Mouse (Mus musculus) gastrocnemius, postnatal 10 days (tissue): ENCODE measurements around the gene Ago3. TPM values are rescaled to one million over a fixed set of nuclear protein-coding genes. Genes with fewer than 3 reads are reported as not detected.

Experiments
- DNase-seq: peaks from one replicate; pipeline ENCODE4 v3.0.0; 2021; ENCODE audit warnings: mixed read lengths
- total RNA-seq, 2 experiments: library from RNA; stranded (reverse); gene quantifications; 2 replicates each; pipeline ENCODE4 v1.2.3; 2021

Ago3 gene
- total RNA-seq, 2 experiments from 2014 or later = 7.3 to 11.5 TPM

DNA sequence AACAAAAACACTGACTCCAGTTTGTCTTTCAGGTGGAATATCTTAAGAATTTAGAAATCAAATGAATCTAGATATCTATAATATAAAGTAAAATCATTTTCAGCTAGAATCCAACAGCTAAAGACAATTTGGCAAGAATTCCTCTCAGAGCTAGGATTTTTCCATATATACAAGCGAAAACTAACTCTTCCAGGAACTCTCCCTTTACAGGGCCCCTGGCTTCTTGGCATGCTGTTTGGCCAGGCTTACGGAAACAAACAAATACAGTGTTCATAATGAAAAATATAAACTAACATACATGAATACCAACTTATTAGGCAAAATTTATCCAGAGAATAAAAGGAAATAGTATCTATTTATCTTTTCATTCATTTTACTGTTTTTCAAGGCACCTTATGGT, 5.5 kb downstream of the Ago3 start:
- no peak for DNase-seq

DNA sequence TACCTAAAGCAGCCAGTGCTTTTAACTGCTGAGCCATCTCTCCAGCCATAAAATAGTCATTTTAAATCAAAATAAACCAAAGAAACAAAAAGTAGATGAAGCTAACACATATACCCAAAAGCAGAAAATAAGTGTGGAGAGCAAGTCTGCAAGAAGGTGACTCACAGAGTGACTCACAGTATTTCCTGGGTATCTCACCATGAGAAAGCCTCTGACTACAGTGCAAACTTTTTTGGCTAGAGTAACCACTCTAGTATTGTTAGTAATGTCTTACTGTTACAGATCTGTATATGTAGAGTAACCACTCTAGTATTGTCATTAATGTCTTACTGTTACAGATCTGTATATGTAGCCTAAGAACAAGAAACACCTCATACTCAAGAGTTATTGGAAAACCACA, 13.6 kb downstream of the Ago3 start:
- no peak for DNase-seq

DNA sequence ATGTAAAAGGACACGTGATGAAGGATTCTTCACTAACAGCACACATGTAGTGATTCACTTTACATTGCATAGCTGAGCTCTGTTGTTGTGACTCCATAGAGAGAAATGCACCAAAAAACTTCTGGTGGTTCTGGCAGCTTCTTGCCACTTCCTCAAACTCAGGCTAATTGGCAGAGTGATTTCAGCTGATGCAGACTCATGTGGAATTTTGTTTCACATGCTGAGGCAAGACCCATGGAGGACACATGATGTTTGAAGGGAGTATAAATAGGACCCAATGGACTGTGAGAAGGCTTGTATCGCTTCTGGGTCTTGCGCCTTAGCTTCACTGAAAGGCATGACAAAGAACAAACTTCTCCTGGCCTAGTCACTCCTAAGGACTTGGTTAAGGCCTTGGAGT, 16.8 kb downstream of the Ago3 start:
- no peak for DNase-seq

DNA sequence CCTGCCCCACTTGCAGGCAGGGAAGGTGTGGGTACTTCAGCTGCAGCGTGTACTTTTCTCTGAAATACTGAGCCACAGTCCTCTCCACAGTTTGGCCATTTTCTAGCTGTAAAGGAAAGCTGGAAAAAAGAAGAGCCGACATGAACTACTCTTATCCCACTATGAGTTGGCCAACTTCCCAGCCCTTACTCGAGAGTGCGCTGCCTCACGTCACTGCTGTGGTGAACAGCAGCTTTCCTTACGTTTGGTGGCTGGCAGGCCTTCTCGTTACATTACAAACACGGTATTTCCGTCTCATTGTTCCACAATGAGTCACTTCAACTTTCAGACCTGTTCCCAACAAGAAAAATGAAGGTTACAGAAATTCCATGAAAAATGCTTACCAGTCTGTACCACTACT, 57.9 kb downstream of the Ago3 start:
- DNase-seq = no peak

DNA sequence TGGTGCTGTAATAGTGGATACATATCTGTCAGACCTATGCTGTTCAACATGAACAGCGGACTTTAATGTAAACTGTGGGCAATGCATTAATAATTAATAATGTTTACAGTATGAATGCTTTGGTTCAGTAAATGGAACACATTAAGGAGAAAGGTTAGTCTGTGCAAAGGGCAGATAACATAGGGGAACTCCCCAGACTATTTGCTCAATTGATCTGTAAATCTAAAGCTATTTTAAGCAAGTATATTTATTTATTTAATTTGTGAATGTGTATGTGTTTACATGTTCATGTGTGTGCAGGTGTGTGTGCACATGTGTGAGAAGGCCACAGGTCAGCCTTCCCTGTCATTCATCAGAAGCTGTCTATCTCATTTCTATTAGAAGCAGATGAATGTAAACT, 69.3 kb downstream of the Ago3 start:
- no peak for DNase-seq

DNA sequence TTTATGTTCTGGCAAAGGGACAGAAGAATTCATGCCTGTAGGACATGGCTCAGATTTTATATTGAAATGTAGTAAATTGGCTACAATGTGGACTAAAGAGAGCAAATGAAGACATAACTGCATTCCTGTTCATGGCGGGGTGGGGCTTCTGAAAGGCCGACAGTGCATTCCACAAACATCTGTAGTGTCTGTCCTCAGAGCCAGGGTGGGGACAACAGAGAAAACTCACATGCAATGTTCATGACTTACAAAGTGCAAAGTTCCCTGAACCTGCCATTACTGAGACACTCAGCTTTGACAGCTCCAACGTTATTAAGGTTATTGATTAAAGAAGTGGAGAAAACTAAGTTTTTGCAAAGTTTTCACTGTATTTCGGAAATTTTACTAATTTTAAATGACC, 85.9 kb downstream of the Ago3 start:
- no peak for DNase-seq

DNA sequence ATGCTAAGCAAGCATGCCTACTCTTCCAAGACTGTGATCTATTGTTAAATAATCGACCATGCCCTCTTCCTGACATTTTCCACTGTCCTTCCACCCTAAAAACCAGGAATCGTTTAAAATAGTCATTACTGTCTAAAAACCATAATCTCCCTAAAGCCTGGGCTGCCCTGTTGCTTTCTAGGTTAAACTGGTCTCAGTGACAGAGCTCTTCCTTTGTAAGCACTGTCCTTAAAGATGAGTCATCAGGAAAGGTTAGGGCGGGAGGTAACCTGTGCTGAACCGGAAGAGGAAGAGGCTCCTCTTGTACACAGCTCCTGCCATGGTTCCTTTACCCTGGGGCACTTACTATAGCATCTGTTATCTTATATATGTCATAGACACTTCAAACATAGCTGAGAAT, 89.9 kb downstream of the Ago3 start:
- no peak for DNase-seq

DNA sequence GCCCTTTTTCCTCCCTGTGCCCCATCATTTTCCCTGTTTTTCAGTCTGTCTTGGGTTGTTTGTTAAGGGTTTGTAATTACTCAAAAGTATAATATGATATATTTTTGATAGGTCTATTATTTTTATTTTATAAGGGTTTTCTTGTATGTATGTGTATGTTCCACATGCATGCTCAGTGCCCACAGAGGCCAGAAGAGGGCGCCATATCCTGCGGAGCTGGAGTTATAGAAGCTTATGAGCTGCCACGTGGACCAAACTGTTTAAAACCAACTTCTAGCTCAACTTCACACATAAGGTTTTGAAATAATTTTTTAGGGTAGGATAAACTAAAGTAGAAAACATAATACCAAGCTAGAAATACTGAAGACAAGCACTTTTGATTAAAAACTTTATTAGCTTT, 97.0 kb downstream of the Ago3 start:
- DNase-seq = no peak

DNA sequence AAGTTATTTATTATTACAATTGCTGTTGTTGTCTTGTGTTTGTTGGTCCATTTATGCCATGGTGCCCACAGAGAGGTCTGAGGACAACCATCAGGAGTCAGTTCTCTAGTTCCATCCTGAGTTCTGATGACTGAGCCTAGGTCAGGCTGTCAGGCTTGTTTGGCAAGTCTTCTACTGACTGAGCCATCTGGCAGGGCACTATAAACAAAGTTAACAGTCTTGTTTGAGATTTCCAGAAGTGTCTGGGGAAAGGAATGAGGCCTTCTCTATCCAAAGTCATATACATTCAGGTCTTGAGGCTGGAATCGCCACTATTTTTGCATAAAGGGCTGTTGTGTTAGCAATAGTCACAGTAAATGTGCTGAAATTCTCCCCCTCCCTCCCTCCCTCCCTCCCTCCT, 97.6 kb downstream of the Ago3 start:
- no peak for DNase-seq

DNA sequence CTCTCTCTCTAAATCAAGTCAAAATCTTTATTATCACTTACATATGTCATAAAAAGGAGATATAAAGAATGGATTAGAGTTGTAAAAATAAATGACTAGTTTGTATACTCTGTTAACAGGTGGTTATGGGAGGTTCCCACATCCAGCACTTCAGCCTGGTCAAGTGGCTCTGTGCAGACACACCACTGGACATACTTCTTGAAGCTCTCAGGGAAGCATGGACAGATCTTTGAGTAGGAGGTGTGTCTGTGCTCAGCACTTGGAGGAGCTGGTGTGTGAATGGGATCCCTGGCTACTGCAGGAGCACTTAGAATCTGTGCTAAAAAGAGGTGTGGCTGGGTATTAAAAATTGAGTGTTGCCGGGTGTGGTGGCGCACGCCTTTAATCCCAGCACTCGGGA, 99.1 kb downstream of the Ago3 start:
- no peak for DNase-seq

DNA sequence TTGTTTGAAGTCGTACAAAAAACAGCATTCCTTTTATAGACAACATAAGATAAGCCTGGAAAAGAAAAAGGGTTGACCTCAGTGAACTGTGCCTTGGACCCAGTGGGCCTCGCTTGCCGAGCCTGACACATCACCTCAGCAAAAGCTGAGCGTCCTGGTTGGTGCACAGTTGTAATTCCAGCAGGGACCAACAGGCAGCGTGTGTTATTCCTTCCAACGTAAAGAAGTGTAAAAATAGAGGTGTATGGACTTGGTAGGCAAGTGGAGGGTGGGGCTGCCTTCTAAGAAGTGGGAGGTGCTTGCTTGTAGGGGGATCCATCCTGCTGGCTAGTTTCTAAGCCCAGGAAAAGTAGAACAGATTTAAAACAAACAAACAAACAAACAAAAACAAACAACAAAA, 103.3 kb downstream of the Ago3 start:
- no peak for DNase-seq

DNA sequence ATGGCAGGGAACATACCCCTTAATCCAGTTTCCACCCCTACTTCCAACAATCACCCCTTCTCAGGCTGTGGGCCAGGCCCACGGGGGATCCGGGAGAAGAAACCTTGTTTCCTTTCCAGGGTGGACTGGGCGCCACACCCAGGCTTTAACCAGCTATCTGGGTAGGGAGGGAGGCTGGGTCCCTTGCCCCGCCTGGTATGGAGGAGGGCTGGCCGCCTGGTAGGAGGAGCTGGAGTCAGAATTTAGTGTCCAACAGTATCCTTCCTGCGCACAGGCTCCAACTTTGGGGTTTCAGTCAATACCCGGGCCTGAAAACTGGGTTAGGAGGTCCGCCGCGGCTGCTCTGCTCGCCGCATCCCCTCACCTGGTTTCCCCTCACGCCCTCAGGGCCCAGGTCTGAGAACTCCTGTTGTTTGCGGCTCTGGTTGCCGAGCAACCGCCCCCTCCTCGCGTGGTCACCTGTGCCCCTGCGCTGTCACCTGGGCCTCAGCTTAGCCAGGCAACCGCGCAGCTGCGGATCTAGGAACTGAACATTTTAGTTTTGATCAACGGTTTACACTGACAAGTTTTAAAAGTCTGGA, 104.0 kb downstream of the Ago3 start, which contains the start of gene Tekt2:
Gene Tekt2, minus strand, starts transcription at position 408 of the 581 bp plus-strand sequence.
- no peak for DNase-seq

DNA sequence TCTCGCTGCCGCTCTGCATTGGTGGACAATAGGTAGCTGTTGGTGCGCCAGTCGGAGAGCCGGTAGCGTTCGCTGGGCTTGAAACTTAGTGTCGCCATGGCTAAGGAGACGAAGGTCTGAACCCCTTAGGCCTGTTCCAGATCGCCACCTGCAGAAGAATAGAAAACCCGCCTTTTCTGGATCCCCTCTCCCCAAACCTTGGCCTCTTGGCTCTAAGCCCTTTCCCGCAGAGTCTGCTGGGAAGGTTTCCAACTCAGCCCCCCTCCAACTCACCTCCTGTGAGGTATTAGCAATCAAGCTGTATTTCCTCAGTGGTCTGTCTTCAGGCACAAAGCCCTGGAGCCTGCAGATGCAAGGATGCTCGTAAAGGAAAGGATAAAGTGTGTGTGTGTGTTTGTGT, 104.5 kb downstream of the Ago3 start:
- DNase-seq = no peak

DNA sequence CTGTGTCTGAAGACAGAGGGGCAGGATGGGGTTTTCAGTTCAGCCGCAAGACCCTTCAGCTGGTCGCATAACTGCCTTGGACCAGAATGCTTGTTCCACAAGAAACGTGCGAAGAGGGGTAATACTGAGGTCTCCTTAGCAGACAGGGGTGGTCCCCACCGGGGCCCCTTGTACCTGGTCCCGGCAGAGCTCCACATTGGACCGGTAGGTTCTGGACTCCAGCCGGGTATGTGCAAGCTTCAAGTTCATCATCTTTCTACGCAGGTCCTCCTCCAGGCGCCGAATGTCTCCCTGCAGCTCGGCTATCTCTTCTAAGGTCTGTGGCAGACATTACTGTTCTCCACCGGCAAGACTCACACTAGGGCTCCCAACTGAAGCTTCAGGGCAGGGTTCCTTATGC, 106.7 kb downstream of the Ago3 start:
- DNase-seq = no peak

DNA sequence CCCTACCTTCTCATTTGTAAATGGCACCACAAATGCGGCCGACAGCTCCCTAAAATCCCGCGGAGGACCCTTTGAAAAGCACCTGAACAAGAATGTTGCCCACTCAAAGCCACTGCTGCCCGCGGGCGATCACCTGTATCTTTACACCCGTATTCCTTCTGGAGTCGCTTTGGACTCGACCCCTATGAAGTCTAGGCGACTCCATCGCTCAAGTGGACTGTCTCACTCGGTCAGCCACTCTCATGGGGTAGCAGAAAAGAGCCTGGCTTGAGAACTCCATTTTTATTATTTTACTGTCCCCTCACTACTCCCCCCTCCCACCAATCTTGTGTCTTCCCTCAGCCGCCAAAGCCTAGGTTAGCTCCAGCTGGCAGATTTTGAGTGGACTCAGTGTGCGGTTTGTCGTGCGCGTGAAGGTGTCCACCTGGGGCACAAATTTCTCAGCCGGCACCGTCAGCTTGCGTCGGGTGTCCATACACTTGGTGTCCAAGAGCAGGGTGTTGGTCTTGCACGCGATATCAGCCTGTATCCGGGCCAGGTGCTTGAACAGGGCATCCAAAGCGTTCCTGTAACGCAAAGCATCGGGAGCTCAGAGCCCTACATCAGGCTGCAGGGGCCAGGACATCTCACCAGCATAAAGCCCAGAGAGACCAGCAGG, 107.4 kb downstream of the Ago3 start:
- DNase-seq = no peak

DNA sequence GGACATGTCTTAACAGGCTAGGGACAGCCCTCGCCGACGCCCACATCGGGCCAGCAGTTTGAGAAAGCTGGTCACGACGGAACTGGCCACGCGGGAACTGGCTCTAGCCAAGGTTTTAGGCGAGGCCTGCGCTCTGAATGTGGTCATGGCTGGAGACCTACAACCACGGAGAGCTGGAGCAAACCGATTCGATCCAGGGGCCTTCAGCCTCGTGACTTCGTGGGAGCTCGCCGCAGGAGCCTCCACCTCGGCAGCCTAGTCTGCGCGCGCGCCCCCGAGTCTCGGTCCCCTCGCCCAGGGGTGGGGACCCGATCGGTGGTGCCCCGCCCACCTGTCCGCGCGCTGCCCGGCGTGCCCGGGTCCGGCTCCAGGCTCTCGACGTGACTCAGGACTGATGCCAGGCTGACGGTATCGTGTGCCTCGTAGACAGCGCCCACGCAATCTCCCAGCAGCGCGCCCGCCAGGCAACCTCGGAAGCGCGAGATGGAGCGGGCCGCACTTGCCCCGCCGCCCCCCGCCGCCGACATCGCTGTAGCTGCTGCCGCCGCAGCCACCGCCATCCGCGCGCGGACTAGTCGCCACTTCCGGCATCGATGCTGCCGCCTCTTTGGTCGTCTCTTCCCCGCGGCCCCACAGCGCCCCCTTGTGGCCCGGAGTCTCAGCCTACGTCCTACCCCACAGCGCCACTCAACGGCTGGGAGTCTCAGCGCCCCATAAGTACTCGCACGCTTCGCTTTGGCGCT, 108.1 kb downstream of the Ago3 start, which contains the start of gene Adprhl2:
Gene Adprhl2, minus strand, starts transcription at position 593 of the 743 bp plus-strand sequence.
- DNase-seq = peak; percentile 100

DNA sequence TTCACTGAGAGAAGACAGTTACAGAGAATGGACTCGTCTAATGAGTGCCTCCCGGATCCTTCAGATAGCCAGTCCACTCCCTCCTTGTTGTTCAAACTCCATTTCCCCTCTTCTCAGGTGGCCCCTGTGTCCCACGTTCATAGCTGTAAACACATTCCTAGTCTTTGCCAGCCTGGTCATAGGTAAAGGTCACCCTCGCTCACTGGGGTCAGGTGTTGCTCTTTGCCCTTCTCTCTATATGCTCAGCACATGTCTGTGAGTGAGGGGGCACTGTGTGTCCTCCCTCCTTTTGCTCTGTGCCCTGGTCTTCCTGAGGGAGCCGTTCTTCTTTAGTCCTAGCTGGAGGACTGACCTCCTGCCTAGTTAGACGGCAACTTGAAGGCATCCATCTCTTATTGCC, 109.5 kb downstream of the Ago3 start:
- no peak for DNase-seq

DNA sequence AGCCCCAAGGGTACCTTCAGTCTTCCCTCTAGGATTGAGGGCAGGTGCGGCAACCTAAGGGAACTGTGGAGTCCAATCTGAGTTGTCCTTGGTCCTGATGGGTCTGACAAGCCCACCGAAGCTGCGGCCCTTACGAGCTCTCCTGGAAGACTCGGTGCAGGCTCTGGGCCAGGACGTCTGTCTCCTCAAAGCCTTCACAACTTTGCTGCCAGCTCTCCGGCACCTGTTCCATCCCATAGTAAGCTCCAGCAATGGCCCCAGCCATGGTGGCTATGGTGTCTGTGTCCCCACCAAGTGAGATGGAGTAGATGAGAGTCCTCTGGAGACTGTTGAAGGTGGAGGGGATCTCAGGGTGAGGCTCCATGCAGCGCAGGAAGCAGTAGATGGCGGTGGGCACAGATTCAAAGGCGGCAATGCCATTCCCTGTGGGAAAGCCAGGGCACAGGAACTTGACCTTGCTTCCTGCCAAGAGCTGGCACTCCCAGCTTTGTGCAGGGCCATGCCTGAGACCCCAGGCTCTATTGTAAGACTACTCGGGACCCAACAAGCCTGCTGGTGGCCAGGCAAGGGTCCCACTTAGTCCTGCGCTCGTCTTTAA, 112.8 kb downstream of the Ago3 start:
- DNase-seq = no peak

DNA sequence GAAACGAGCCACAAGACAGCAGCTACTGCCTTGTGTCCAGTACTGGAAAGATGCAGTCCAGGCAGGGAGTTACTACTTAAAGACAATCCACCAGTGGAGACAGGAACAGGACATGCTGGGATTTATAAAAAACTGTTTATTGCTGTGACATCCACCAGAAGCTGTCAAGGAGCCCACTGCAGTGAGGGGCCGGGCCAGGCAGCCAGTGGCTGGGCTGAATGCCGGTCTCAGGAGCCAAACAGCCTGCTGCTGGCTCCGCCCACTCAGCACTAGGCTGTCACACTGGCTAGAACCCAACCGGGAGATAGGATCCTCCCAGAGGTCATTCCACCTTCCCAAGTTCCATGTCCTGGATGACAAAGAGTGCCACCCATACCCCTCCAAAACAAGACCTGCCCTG, 113.4 kb downstream of the Ago3 start:
- DNase-seq = no peak

DNA sequence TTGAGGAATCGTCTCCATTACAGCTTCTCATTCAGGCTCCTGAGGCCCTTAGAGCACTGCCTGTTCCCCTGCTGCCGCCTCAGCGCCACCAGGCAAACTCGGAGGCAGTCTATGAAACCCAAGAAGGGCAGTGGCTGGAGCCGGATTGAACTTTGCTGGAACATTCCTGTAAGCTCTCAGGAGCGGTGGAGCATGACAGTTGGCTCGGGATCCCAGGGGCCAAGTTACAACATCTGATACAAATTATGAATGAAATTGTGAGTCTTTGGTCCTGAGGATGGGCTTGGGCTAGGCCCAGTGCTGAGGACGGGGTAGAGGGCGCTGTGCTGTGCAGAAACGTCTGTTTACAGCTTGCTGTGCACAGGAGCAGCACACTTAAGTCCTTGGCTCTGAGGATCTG, 115.0 kb downstream of the Ago3 start:
- no peak for DNase-seq

DNA sequence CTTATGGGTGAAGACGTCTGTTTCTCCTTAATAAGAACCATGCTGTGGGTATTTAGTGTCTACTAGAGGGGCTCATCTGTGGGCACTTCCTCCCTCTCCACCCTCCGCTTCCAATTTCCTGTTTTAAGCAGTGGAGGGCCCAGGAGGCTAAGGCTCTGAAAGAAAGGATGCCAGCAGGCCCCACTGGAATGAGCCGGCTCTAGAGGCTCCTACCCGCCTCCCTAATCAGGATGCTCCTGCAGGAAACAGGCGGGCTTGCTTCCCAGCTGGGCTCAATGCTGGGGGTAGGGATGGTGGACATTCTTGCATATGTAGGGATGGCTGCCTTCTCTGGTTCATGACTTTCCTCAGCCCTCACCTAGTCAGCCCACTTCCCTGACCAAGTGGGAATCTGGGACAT, 116.2 kb downstream of the Ago3 start:
- no peak for DNase-seq

DNA sequence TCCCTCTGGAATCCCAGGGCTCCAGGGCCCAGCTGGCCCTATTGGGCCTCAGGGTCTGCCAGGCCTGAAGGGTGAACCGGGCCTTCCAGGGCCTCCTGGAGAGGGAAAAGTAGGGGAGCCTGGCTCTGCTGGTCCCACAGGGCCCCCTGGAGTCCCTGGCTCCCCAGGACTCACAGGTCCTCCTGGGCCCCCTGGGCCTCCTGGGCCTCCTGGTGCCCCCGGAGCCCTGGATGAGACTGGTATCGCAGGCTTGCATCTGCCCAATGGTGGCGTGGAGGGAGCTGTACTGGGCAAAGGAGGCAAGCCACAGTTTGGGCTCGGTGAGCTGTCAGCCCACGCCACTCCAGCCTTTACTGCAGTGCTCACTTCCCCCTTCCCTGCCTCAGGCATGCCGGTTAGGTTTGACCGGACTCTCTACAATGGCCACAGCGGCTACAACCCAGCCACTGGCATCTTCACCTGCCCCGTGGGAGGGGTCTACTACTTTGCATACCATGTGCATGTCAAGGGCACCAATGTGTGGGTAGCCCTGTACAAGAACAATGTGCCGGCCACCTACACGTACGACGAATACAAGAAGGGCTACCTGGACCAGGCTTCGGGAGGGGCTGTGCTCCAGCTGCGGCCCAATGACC, 117.7 kb downstream of the Ago3 start:
- DNase-seq = no peak

DNA sequence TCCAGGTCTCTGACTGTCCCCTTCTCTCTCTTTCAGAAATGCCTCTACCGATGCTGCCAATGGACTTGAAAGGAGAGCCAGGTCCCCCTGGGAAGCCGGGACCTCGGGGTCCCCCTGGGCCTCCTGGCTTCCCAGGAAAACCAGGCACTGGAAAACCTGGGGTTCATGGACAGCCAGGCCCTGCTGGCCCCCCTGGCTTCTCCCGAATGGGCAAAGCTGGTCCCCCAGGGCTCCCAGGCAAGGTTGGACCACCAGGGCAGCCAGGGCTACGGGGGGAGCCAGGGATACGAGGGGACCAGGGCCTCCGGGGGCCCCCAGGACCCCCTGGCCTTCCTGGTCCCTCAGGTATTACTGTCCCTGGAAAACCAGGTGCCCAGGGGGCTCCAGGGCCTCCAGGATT, 119.0 kb downstream of the Ago3 start:
- DNase-seq = no peak
